Mouse (Mus musculus) limb, embryonic 10.5 days (tissue): ENCODE measurements around the gene Per1. TPM values are rescaled to one million over a fixed set of nuclear protein-coding genes. Genes with fewer than 3 reads are reported as not detected.

ENCODE experiments used
- DNase-seq: peaks from one replicate; pipeline ENCODE4 v3.0.0-alpha.2; 2017; ENCODE audit warnings: low spot score
- H3K27ac ChIP-seq: fragments of 300-500 bp; sonication (generic); 2 replicates; pipeline ENCODE4 v1.5.1; 2016; ENCODE audit warnings: mild to moderate bottlenecking
- H3K27me3 ChIP-seq: fragments of 300-500 bp; sonication (generic); 2 replicates; pipeline ENCODE4 v1.6.1; 2016; ENCODE audit warnings: low read depth, mild to moderate bottlenecking; ENCODE audit not compliant: poor library complexity, severe bottlenecking
- H3K36me3 ChIP-seq: fragments of 300-500 bp; sonication (generic); 2 replicates; pipeline ENCODE4 v1.6.1; 2016; ENCODE audit warnings: mild to moderate bottlenecking, moderate library complexity
- H3K4me1 ChIP-seq: fragments of 300-500 bp; sonication (generic); 2 replicates; pipeline ENCODE4 v1.6.1; 2016
- H3K4me3 ChIP-seq: fragments of 300-500 bp; sonication (generic); 2 replicates; pipeline ENCODE4 v1.5.1; 2016; ENCODE audit warnings: mild to moderate bottlenecking, moderate library complexity
- H3K9me3 ChIP-seq: fragments of 300-500 bp; sonication (generic); replicated peaks from 2 replicates; pipeline ENCODE4 v1.6.1; 2016; ENCODE audit warnings: mild to moderate bottlenecking
- WGBS: fragments of 180-500 bp; shearing (Covaris S2); methylation state at CpG from one replicate; pipeline ENCODE4 v1.1.7; 2016; 5-methylcytosine and 5-hydroxymethylcytosine counted together
- polyA plus RNA-seq: library from polyadenylated mRNA; unstranded; fragments of >200 nt; fragmentation: Nextera tagmentation; extraction: Ambion mirVana; gene quantifications from 2 replicates; pipeline ENCODE4 v1.2.1, GENCODE M21; 2016

The Per1 gene
- polyA plus RNA-seq, 1 experiment from 2014 or later = 10.3 TPM

- WGBS = under 1% methylated on average over 33 of the region's 33 CpGs
- Histone ChIP-seq H3K4me1 (peaks cover 64% of the 10 kb centered on the region), H3K9me3 (no peaks in the 10 kb centered on the region), H3K4me3 (peak overlapping the region; percentile 88), H3K27ac (peak overlapping the region; percentile 80), H3K36me3 (no peaks in the 10 kb centered on the region), H3K27me3 (peaks cover 30% of the 10 kb centered on the region)
- peak; percentile 70 for DNase-seq
Observed at GRCm38 (mm10) chr11:69121001-69121740, 26.2 kb downstream of the Per1 start.

GRCm38 (mm10) chr11:69121741-69122335 is 26.8 kb downstream of the Per1 start:
- DNase-seq = peak; percentile 71

GRCm38 (mm10) chr11:69122336-69122951 is 27.4 kb downstream of the Per1 start, which contains the start of gene 9130213A22Rik:
9130213A22Rik (minus strand) TSS chr11:69122589.
- Histone ChIP-seq H3K4me3 (peak within 1 kb of the TSS; percentile 88), H3K36me3 (no peaks in the 10 kb centered on the region), H3K27ac (peak within 1 kb of the TSS; percentile 80), H3K27me3 (peaks cover 31% of the 10 kb centered on the region), H3K4me1 (peaks cover 70% of the 10 kb centered on the region), H3K9me3 (no peaks in the 10 kb centered on the region)
- DNase-seq = peak; percentile 92
- WGBS = under 1% methylated on average over 66 of the region's 66 CpGs

More at GRCm38 (mm10) chr11:69121741-69122335, 26.8 kb downstream of the Per1 start:
- Histone ChIP-seq H3K9me3 (no peaks in the 10 kb centered on the region), H3K27me3 (peaks cover 30% of the 10 kb centered on the region), H3K36me3 (no peaks in the 10 kb centered on the region), H3K27ac (peak overlapping the region; percentile 80), H3K4me1 (peaks cover 68% of the 10 kb centered on the region), H3K4me3 (peak overlapping the region; percentile 88)
- 2% methylated on average over 31 of the region's 32 CpGs for WGBS

GRCm38 (mm10) chr11:69123056-69123692 is 28.2 kb downstream of the Per1 start:
- Histone ChIP-seq H3K27ac (peak overlapping the region; percentile 80), H3K27me3 (peaks cover 38% of the 10 kb centered on the region), H3K36me3 (no peaks in the 10 kb centered on the region), H3K4me3 (peak overlapping the region; percentile 88), H3K9me3 (no peaks in the 10 kb centered on the region), H3K4me1 (peaks cover 63% of the 10 kb centered on the region)
- peak; percentile 93 for DNase-seq
- under 1% methylated on average over 29 of the region's 29 CpGs for WGBS

GRCm38 (mm10) chr11:69123693-69124497 is 28.9 kb downstream of the Per1 start:
- peaks cover 62% of the 10 kb centered on the region for H3K4me1 ChIP-seq
- H3K27ac ChIP-seq = peak overlapping the region; percentile 67; the same call in 1 of the 2 replicates
- peak; percentile 95 for DNase-seq
- H3K9me3 ChIP-seq = no peaks in the 10 kb centered on the region
- peak overlapping the region; percentile 88 for H3K4me3 ChIP-seq
- peaks cover 41% of the 10 kb centered on the region for H3K27me3 ChIP-seq
- no peaks in the 10 kb centered on the region for H3K36me3 ChIP-seq
- WGBS = under 1% methylated on average over 31 of the region's 31 CpGs

- peaks cover 44% of the 10 kb centered on the region for H3K27me3 ChIP-seq
- no peak overlapping the region for H3K27ac ChIP-seq
- peaks cover 56% of the 10 kb centered on the region for H3K4me1 ChIP-seq
- peak; percentile 50 for DNase-seq
- no peaks in the 10 kb centered on the region for H3K9me3 ChIP-seq
- H3K4me3 ChIP-seq = peak overlapping the region; percentile 88
- WGBS = under 1% methylated on average over 3 of the region's 3 CpGs
- H3K36me3 ChIP-seq = no peaks in the 10 kb centered on the region
Observed at GRCm38 (mm10) chr11:69124498-69124847, 29.5 kb downstream of the Per1 start.

GRCm38 (mm10) chr11:69125041-69125851 is 30.2 kb downstream of the Per1 start:
- H3K27me3 ChIP-seq = peaks cover 43% of the 10 kb centered on the region

GRCm38 (mm10) chr11:69125852-69125918 is 30.7 kb downstream of the Per1 start, which contains the start of gene Aloxe3:
Aloxe3 (plus strand) TSS chr11:69125896.
- H3K9me3 ChIP-seq = no peaks in the 10 kb centered on the region
- H3K4me1 ChIP-seq = peaks cover 44% of the 10 kb centered on the region
- peak within 1 kb of the TSS; percentile 88 for H3K4me3 ChIP-seq
- peaks cover 39% of the 10 kb centered on the region for H3K27me3 ChIP-seq
- H3K27ac ChIP-seq = peak within 1 kb of the TSS; percentile 68; the same call in 1 of the 2 replicates
- 5% methylated on average over 3 of the region's 3 CpGs for WGBS
- no peak for DNase-seq
- H3K36me3 ChIP-seq = no peaks in the 10 kb centered on the region

More at GRCm38 (mm10) chr11:69125041-69125851, 30.2 kb downstream of the Per1 start:
- H3K27ac ChIP-seq = peak overlapping the region; percentile 68; the same call in 1 of the 2 replicates
- DNase-seq = peak; percentile 85
- peaks cover 48% of the 10 kb centered on the region for H3K4me1 ChIP-seq
- under 1% methylated on average over 24 of the region's 24 CpGs for WGBS
- peak overlapping the region; percentile 88 for H3K4me3 ChIP-seq
- H3K36me3 ChIP-seq = no peaks in the 10 kb centered on the region
- no peaks in the 10 kb centered on the region for H3K9me3 ChIP-seq

- WGBS = 13% methylated on average over 20 of the region's 20 CpGs
- Histone ChIP-seq H3K36me3 (no peaks in the 10 kb centered on the region), H3K27ac (peak overlapping the region; percentile 16; the same call in 1 of the 2 replicates), H3K27me3 (peaks cover 34% of the 10 kb centered on the region), H3K4me3 (peak overlapping the region; percentile 88), H3K9me3 (no peaks in the 10 kb centered on the region), H3K4me1 (peaks cover 40% of the 10 kb centered on the region)
- peak; percentile 57 for DNase-seq
Observed at GRCm38 (mm10) chr11:69125919-69126705, 31.1 kb downstream of the Per1 start.

GRCm38 (mm10) chr11:69126706-69127095 is 31.7 kb downstream of the Per1 start:
- Histone ChIP-seq H3K4me1 (peaks cover 34% of the 10 kb centered on the region), H3K4me3 (peak overlapping the region; percentile 88), H3K27me3 (peaks cover 30% of the 10 kb centered on the region), H3K27ac (no peak overlapping the region), H3K9me3 (no peaks in the 10 kb centered on the region), H3K36me3 (no peaks in the 10 kb centered on the region)
- 43% methylated on average over 2 of the region's 2 CpGs for WGBS
- no peak for DNase-seq

GRCm38 (mm10) chr11:69128426-69129122 is 33.6 kb downstream of the Per1 start:
- no peaks in the 10 kb centered on the region for H3K36me3 ChIP-seq
- no peak for DNase-seq
- H3K4me1 ChIP-seq = peaks cover 20% of the 10 kb centered on the region
- 79% methylated on average over 8 of the region's 8 CpGs for WGBS
- no peak overlapping the region for H3K27ac ChIP-seq
- no peak overlapping the region for H3K4me3 ChIP-seq
- no peaks in the 10 kb centered on the region for H3K9me3 ChIP-seq
- H3K27me3 ChIP-seq = peaks cover 47% of the 10 kb centered on the region
